20 mouse cellular contexts compared by ENCODE assay signal in genomic region chr3:51251057-51251456, GRCm38 (mm10). TPM values are rescaled to one million over a fixed set of nuclear protein-coding genes. Genes with fewer than 3 reads are reported as not detected.
DNase-seq lines count a peak whose midpoint lies in the region; ATAC-seq and TF ChIP-seq lines count a peak whose summit lies in the region.
"Had no signal": no experiment of that assay in that cellular context is flagged by ENCODE, and none has a peak within 500 bp of the region (broad histone marks: within the 10 kb centered on the region; RNA-seq: fewer than 3 reads in every experiment).

No protein-coding gene starts in this region.

- H3K27ac ChIP-seq in heart, embryonic 12.5 days (ENCODE audit: poor library complexity, severe bottlenecking), result no peak overlapping the region
- H3K27ac ChIP-seq in heart, postnatal 0 days (ENCODE audit: low read depth), result peak overlapping the region; percentile 46; the same call in 1 of the 2 replicates
- H3K27ac ChIP-seq: embryonic facial prominence, embryonic 10.5 days; embryonic facial prominence, embryonic 12.5 days; forebrain, embryonic 12.5 days had no signal

- WGBS in heart, embryonic 12.5 days, result 73% methylated on average over 5 of the region's 5 CpGs
- 34% methylated on average over 5 of the region's 5 CpGs for WGBS in heart, postnatal 0 days

- no peak for TF ChIP-seq CTCF in heart, postnatal 0 days (IDR thresholded peaks at IDR 0.05; ENCODE audit: low read depth)

- no peak overlapping the region for H3K4me2 ChIP-seq in heart, embryonic 12.5 days
- no peak overlapping the region for H3K4me2 ChIP-seq in heart, postnatal 0 days (ENCODE audit: low read depth, low read length)
- H3K4me2 ChIP-seq: embryonic facial prominence, embryonic 12.5 days; forebrain, embryonic 12.5 days had no signal

- no peak for DNase-seq in frontal cortex, postnatal 36 days (ENCODE audit: low spot score in 2 of 2)
- DNase-seq in heart, adult 11 months, result peak; percentile 40
- DNase-seq in heart, postnatal 0 days (ENCODE audit: low spot score), result no peak
- no peak for DNase-seq in heart, adult 18-20 months
- no peak for DNase-seq in thymus, postnatal 14 days
- DNase-seq: adrenal gland, adult 2 months; adrenal gland, postnatal 10 days; adrenal gland, postnatal 25 days; cerebellum, adult 11-12 months; cerebellum, adult 2 months; cerebellum, adult 9-10 months; cerebellum, postnatal 10 days; cerebellum, postnatal 25 days; forebrain, postnatal 0 days had no signal

- H3K9me3 ChIP-seq in heart, embryonic 12.5 days (replicated peaks), result no peaks in the 10 kb centered on the region
- H3K9me3 ChIP-seq in heart, postnatal 0 days (replicated peaks; ENCODE audit: control insufficient read depth, low read length), result no peaks in the 10 kb centered on the region
- H3K9me3 ChIP-seq: embryonic facial prominence, embryonic 10.5 days; embryonic facial prominence, embryonic 12.5 days; forebrain, embryonic 12.5 days had no signal

- H3K27me3 ChIP-seq in heart, embryonic 12.5 days (replicated peaks), result no peaks in the 10 kb centered on the region
- H3K27me3 ChIP-seq in heart, postnatal 0 days (ENCODE audit: control insufficient read depth, insufficient read depth, low read length), result no peaks in the 10 kb centered on the region
- H3K27me3 ChIP-seq: embryonic facial prominence, embryonic 12.5 days; forebrain, embryonic 12.5 days had no signal

- H3K4me1 ChIP-seq in heart, embryonic 12.5 days (replicated peaks), result no peaks in the 10 kb centered on the region
- H3K4me1 ChIP-seq in heart, postnatal 0 days (ENCODE audit: control insufficient read depth, insufficient read depth), result no peaks in the 10 kb centered on the region
- H3K4me1 ChIP-seq: embryonic facial prominence, embryonic 12.5 days; forebrain, embryonic 12.5 days had no signal

- no peak overlapping the region for H3K9ac ChIP-seq in heart, embryonic 12.5 days
- no peak overlapping the region for H3K9ac ChIP-seq in heart, postnatal 0 days (replicated peaks; ENCODE audit: low read depth, low read length)
- H3K9ac ChIP-seq: embryonic facial prominence, embryonic 12.5 days; forebrain, embryonic 12.5 days; forebrain, postnatal 0 days had no signal

- no peak for TF ChIP-seq EP300 in heart, postnatal 0 days (IDR thresholded peaks at IDR 0.05; ENCODE audit: low read depth)

- no peak overlapping the region for H3K4me3 ChIP-seq in heart, embryonic 12.5 days
- no peak overlapping the region for H3K4me3 ChIP-seq in heart, postnatal 0 days (ENCODE audit: low read depth, low read length)
- H3K4me3 ChIP-seq: embryonic facial prominence, embryonic 10.5 days; embryonic facial prominence, embryonic 12.5 days; forebrain, embryonic 12.5 days had no signal

- H3K36me3 ChIP-seq in heart, embryonic 12.5 days, result peaks cover 67% of the 10 kb centered on the region
- peaks cover 70% of the 10 kb centered on the region for H3K36me3 ChIP-seq in heart, postnatal 0 days (replicated peaks; ENCODE audit: control insufficient read depth, insufficient read depth, low read length)

- ATAC-seq in frontal cortex, adult (ENCODE audit: low TSS enrichment), result peak; percentile 56; the same call in 1 of the 2 replicates
- no peak for ATAC-seq in heart, embryonic 12.5 days (ENCODE audit: insufficient number of reproducible peaks, low FRiP score)
- ATAC-seq in heart, postnatal 0 days (ENCODE audit: insufficient read depth, low read depth), result no peak
- ATAC-seq: forebrain, embryonic 14.5 days; forebrain, postnatal 0 days had no signal

RNA-seq across cellular contexts. Expression of gene Noct, which starts 26.8 kb away (rescaled TPM):
- 12.4 and 14.0 TPM in 2 replicates for polyA plus RNA-seq in heart, embryonic 12.5 days (2016; fragmentation: Nextera tagmentation; extraction: Ambion mirVana)
- 28.1 and 35.6 TPM in 2 replicates for total RNA-seq in heart, postnatal 0 days (2014; rRNA removed; ENCODE audit: low replicate concordance)
- 8.5 and 11.9 TPM in 2 replicates for polyA plus RNA-seq in heart, postnatal 0 days (2015; fragmentation: Nextera tagmentation; extraction: Ambion mirVana)
- total RNA-seq in heart, adult 18-20 months (2021), result 10 to 100 TPM; 42.3 to 52.1 TPM
